Mouse (Mus musculus): ENCODE measurements around the gene Cdc42ep4. TPM values are rescaled to one million over a fixed set of nuclear protein-coding genes. Genes with fewer than 3 reads are reported as not detected.

Cdc42ep4 gene
- polyA plus RNA-seq (2015; fragmentation: Nextera tagmentation; extraction: Ambion mirVana) = 48.5 and 52.3 TPM in 2 replicates

GRCm38 (mm10) chr11:113751484-113752084 is at the start of gene Cdc42ep4:
TSS of gene Cdc42ep4 (minus strand) at chr11:113751881.
- peak; percentile 65 for ATAC-seq (replicated peaks; ENCODE audit: low FRiP score, low read depth)
- Histone ChIP-seq H3K9ac (ENCODE audit: low read depth, low read length) (peak within 1 kb of the TSS; percentile 85), H3K27me3 (ENCODE audit: insufficient read depth, low read length) (no peaks in the 10 kb centered on the region), H3K4me1 (replicated peaks; ENCODE audit: insufficient read depth, low read length) (peaks cover 30% of the 10 kb centered on the region), H3K9me3 (replicated peaks; ENCODE audit: low read length) (no peaks in the 10 kb centered on the region), H3K4me3 (replicated peaks; ENCODE audit: low read depth, low read length) (peak within 1 kb of the TSS; percentile 84), H3K4me2 (ENCODE audit: low read length) (peak within 1 kb of the TSS; percentile 63), H3K27ac (peak within 1 kb of the TSS; percentile 96), H3K36me3 (ENCODE audit: insufficient read depth, low read length) (0 out of 2 replicates have a peak, but pooled peaks cover 6% of the 10 kb centered on the region)
- peak; percentile 98 for DNase-seq (ENCODE audit: low spot score)
- no peak for TF ChIP-seq CTCF (IDR thresholded peaks at IDR 0.05; ENCODE audit: low read depth)
- under 1% methylated on average over 44 of the region's 44 CpGs for WGBS

GRCm38 (mm10) chr11:113800026-113800425 is 48.3 kb upstream of the Cdc42ep4 start:
- H3K9ac ChIP-seq (ENCODE audit: low read depth, low read length) = no peak overlapping the region
- WGBS = 94% methylated on average over 12 of the region's 12 CpGs
- no peak overlapping the region for H3K27ac ChIP-seq
- no peak overlapping the region for H3K4me3 ChIP-seq (replicated peaks; ENCODE audit: low read depth, low read length)
- no peak for ATAC-seq (replicated peaks; ENCODE audit: low FRiP score, low read depth)
- no peaks in the 10 kb centered on the region for H3K9me3 ChIP-seq (replicated peaks; ENCODE audit: low read length)
- H3K36me3 ChIP-seq (ENCODE audit: insufficient read depth, low read length) = no peaks in the 10 kb centered on the region
- DNase-seq (ENCODE audit: low spot score) = no peak
- peaks cover 12% of the 10 kb centered on the region; the same call in 1 of the 2 replicates for H3K4me1 ChIP-seq (replicated peaks; ENCODE audit: insufficient read depth, low read length)
- H3K27me3 ChIP-seq (ENCODE audit: insufficient read depth, low read length) = no peaks in the 10 kb centered on the region
- no peak overlapping the region for H3K4me2 ChIP-seq (ENCODE audit: low read length)
- no peak for TF ChIP-seq CTCF (IDR thresholded peaks at IDR 0.05; ENCODE audit: low read depth)

- no peak for ATAC-seq (replicated peaks; ENCODE audit: low FRiP score, low read depth)
- H3K9me3 ChIP-seq (replicated peaks; ENCODE audit: low read length) = no peaks in the 10 kb centered on the region
- no peaks in the 10 kb centered on the region for H3K27me3 ChIP-seq (ENCODE audit: insufficient read depth, low read length)
- WGBS = 54% methylated on average over 14 of the region's 14 CpGs
- no peak for TF ChIP-seq CTCF (IDR thresholded peaks at IDR 0.05; ENCODE audit: low read depth)
- peaks cover 12% of the 10 kb centered on the region; the same call in 1 of the 2 replicates for H3K4me1 ChIP-seq (replicated peaks; ENCODE audit: insufficient read depth, low read length)
- no peak overlapping the region for H3K4me3 ChIP-seq (replicated peaks; ENCODE audit: low read depth, low read length)
- DNase-seq (ENCODE audit: low spot score) = no peak
- H3K27ac ChIP-seq = no peak overlapping the region
- no peaks in the 10 kb centered on the region for H3K36me3 ChIP-seq (ENCODE audit: insufficient read depth, low read length)
- no peak overlapping the region for H3K9ac ChIP-seq (ENCODE audit: low read depth, low read length)
- no peak overlapping the region for H3K4me2 ChIP-seq (ENCODE audit: low read length)
Measured at GRCm38 (mm10) chr11:113799041-113799447, 47.4 kb upstream of the Cdc42ep4 start.

- H3K36me3 ChIP-seq (ENCODE audit: insufficient read depth, low read length) = no peaks in the 10 kb centered on the region
- no peak overlapping the region for H3K4me3 ChIP-seq (replicated peaks; ENCODE audit: low read depth, low read length)
- ATAC-seq (replicated peaks; ENCODE audit: low FRiP score, low read depth) (no peak), DNase-seq (ENCODE audit: low spot score) (no peak)
- H3K27ac ChIP-seq = no peak overlapping the region
- peaks cover 12% of the 10 kb centered on the region; the same call in 1 of the 2 replicates for H3K4me1 ChIP-seq (replicated peaks; ENCODE audit: insufficient read depth, low read length)
- H3K4me2 ChIP-seq (ENCODE audit: low read length) = no peak overlapping the region
- no peak overlapping the region for H3K9ac ChIP-seq (ENCODE audit: low read depth, low read length)
- H3K27me3 ChIP-seq (ENCODE audit: insufficient read depth, low read length) = no peaks in the 10 kb centered on the region
- TF ChIP-seq CTCF (IDR thresholded peaks at IDR 0.05; ENCODE audit: low read depth) = no peak
- WGBS = 55% methylated on average over 6 of the region's 6 CpGs
- no peaks in the 10 kb centered on the region for H3K9me3 ChIP-seq (replicated peaks; ENCODE audit: low read length)
Measured at GRCm38 (mm10) chr11:113798011-113798410, 46.3 kb upstream of the Cdc42ep4 start.

- Histone ChIP-seq H3K9ac (ENCODE audit: low read depth, low read length) (no peak overlapping the region), H3K27me3 (ENCODE audit: insufficient read depth, low read length) (no peaks in the 10 kb centered on the region), H3K36me3 (ENCODE audit: insufficient read depth, low read length) (no peaks in the 10 kb centered on the region), H3K27ac (peak overlapping the region; percentile 20; the same call in 1 of the 2 replicates), H3K9me3 (replicated peaks; ENCODE audit: low read length) (no peaks in the 10 kb centered on the region), H3K4me3 (replicated peaks; ENCODE audit: low read depth, low read length) (no peak overlapping the region), H3K4me1 (replicated peaks; ENCODE audit: insufficient read depth, low read length) (peaks cover 10% of the 10 kb centered on the region; the same call in 1 of the 2 replicates), H3K4me2 (ENCODE audit: low read length) (no peak overlapping the region)
- 48% methylated on average over 19 of the region's 19 CpGs for WGBS
- no peak for TF ChIP-seq CTCF (IDR thresholded peaks at IDR 0.05; ENCODE audit: low read depth)
- DNase-seq (ENCODE audit: low spot score) (no peak), ATAC-seq (replicated peaks; ENCODE audit: low FRiP score, low read depth) (no peak)
Measured at GRCm38 (mm10) chr11:113797014-113797983, 45.6 kb upstream of the Cdc42ep4 start.

DNA sequence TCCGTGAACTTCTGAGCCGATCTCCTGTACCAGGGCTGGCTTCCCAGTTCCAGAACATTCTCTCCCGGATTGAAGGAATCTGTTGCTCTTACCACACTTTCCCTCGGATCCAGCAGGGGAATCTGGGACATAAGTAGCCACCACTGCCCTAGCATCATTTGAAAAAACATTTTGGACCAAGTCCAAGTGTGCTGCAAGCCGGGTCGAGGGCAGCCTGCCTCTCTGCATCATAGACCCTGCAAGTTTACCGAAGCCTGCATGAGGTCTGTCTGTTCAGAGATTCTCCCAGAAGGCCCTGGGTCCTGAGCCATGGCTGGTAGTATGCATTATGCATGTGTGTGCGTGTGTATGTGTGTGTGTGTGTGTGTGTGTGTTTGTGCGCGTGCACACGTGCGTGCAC is 44.2 kb upstream of the Cdc42ep4 start:
- no peaks in the 10 kb centered on the region for H3K27me3 ChIP-seq (ENCODE audit: insufficient read depth, low read length)
- H3K4me1 ChIP-seq (replicated peaks; ENCODE audit: insufficient read depth, low read length) = peaks cover 12% of the 10 kb centered on the region; the same call in 1 of the 2 replicates
- H3K4me2 ChIP-seq (ENCODE audit: low read length) = no peak overlapping the region
- no peak overlapping the region for H3K27ac ChIP-seq
- ATAC-seq (replicated peaks; ENCODE audit: low FRiP score, low read depth) (no peak), DNase-seq (ENCODE audit: low spot score) (no peak)
- no peak overlapping the region for H3K4me3 ChIP-seq (replicated peaks; ENCODE audit: low read depth, low read length)
- no peak for TF ChIP-seq CTCF (IDR thresholded peaks at IDR 0.05; ENCODE audit: low read depth)
- no peak overlapping the region for H3K9ac ChIP-seq (ENCODE audit: low read depth, low read length)
- 74% methylated on average over 12 of the region's 12 CpGs for WGBS
- no peaks in the 10 kb centered on the region for H3K9me3 ChIP-seq (replicated peaks; ENCODE audit: low read length)
- H3K36me3 ChIP-seq (ENCODE audit: insufficient read depth, low read length) = no peaks in the 10 kb centered on the region

Measured in kidney, postnatal 0 days (tissue).